Mouse (Mus musculus) testis, adult 2 months (tissue): Measurements from ENCODE around the gene Serpina1f.

ENCODE experiments used
- CTCF ChIP-seq: fragments of 200-500 bp; IDR thresholded peaks from 2 replicates; pipeline ENCODE4 v1.5.1; 2012; ENCODE audit warnings: low read depth, mild to moderate bottlenecking, inconsistent platforms, low read length, moderate library complexity; ENCODE audit not compliant: control insufficient read depth, insufficient read depth, insufficient replicate concordance
- POLR2A ChIP-seq: fragments of 200-500 bp; IDR thresholded peaks from 2 replicates; pipeline ENCODE4 v1.6.1; 2012; ENCODE audit warnings: low read depth, mild to moderate bottlenecking, inconsistent platforms, low read length, moderate library complexity; ENCODE audit not compliant: control insufficient read depth

DNA sequence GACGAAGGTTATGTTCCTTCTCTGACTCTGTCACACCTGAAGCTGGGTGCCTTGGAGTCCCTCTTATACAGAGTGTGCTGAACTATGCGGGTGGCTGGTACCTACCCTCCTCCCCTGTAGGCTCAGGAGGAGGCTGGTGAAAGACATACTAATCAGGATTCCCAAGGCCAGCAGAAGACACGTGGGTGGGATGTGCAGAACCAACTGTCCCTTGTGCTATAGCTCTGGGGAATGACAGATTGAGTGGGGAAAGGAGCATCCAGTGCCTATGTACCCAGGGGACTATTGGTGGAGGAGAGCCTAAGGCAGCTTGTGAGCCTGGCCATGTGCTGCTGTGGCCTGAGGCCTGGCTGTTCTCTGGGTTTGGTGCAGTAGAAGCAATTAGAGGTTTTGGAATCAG lies 9.3 kb downstream of the Serpina1f start:
- TF ChIP-seq CTCF (no peak), POLR2A (no peak)
